Mouse (Mus musculus): ENCODE results near the gene Reg3g. TPM values are rescaled to one million over a fixed set of nuclear protein-coding genes. Genes with fewer than 3 reads are reported as not detected.
"Not testable (repeated sequence)": the region's sequence is repeated elsewhere in the genome, so short reads cannot be mapped to it uniquely, and the experiment has no call there.

Reg3g gene
- not detected for total RNA-seq (2021)
- long read RNA-seq, experiment 1, result 0 reads
- long read RNA-seq, experiment 2, result 0 reads

- no peak for DNase-seq
- intact Hi-C loops (cut with DNase I; ENCODE audit: low total_unique reads), result no loop called here
Measured at GRCm38 (mm10) chr6:78468772-78469171, at the start of gene Reg3g. TSS of gene Reg3g (minus strand) at chr6:78468872.

DNA sequence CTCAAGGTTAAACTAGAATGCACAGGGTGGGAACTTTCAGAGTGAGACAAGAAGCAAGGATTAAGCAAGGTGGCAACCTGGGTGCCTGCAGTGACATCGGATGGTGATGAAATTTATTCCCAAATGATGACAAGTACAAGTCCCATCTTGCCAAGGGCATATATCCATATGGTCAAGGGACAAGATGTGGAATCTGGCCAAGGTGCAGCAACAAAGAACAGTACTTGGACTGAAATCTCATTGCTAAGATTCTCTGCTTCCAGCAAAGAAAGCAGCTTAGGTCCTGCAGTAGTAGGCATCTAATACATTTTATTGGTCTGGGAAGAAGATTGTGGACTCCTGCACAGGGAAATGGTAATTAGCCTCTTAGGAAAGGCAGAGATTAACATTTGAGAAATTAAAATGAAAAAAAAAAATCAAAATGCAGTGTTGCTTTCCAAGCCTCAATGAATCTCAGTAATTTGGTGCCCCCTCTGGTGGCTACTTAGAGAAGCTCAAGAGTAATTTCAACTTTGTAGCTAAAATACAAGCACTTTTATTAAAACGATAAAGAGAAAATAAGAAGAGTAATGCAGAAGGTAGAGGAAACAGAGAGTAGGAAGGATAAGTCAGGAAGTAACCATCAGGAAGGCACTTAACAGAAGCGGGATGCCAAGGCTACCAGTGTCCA is 47.2 kb upstream of the Reg3g start:
- no peak for DNase-seq

GRCm38 (mm10) chr6:78512833-78513232 is 44.2 kb upstream of the Reg3g start:
- intact Hi-C loops (cut with DNase I; ENCODE audit: low total_unique reads), result no loop called here
- peak; percentile 6 for DNase-seq

More for the DNA sequence above, 47.2 kb upstream of the Reg3g start:
- intact Hi-C loops (cut with DNase I; ENCODE audit: low total_unique reads), result no loop called here

DNA sequence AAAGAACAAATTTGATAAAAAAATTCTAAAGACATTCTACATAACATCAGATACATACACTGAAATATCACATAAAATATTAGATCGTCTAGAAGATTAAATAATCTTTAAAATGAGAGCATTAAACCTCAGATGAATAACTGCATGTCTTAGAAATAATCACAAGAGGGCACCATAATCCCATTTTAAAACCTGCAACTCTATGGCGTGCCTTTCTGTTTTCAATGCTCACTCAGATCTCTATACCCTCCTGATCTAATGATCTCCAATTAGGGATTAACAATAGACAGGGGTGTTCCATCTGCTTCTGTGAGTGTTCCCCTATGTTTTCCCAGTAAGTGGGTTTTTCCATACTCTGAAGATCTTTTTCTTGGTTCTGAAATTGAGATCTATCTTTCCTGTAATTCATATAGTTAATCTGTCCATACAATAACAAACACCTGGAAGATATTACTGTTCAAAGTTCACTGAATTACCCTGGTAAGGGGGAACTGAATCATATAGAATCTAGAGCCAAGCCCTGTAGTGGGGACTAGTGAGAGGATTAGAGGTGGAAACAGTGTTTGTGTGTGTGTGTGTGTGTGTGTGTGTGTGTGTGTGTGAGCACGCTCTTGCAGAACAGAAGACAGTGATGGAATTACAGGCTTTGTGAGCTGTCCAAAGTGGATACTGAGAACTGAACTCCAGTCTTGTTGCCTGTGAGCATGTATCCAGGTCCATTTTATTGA is 41.7 kb upstream of the Reg3g start:
- DNase-seq, result no peak
- intact Hi-C loops (cut with DNase I; ENCODE audit: low total_unique reads), result no loop called here

DNA sequence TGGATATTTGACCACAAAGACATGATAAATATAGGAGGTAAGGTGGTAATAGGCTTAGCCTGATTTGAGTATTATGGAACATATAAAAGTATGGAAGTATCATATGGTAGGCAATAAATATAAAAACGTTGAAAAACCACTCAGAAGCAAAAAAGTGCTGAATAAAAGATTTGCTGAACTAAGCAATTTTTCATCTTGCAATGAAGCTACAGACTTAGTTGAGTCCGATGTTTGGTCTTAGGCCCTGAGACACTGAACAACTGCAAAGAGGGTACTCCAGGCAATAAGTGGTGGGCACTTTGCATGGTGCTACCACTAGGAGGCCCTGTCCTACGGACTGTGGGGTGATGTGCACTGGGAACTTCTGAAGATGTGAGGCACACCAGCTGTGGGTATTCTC is 37.1 kb upstream of the Reg3g start:
- no peak for DNase-seq
- intact Hi-C loops (cut with DNase I; ENCODE audit: low total_unique reads), result no loop called here

GRCm38 (mm10) chr6:78494633-78495032 is 26.0 kb upstream of the Reg3g start:
- no peak for DNase-seq
- intact Hi-C loops (cut with DNase I; ENCODE audit: low total_unique reads), result no loop called here

GRCm38 (mm10) chr6:78469287-78469686 is 615 bp upstream of the Reg3g start:
- intact Hi-C loops (cut with DNase I; ENCODE audit: low total_unique reads), result no loop called here
- DNase-seq, result no peak

DNA sequence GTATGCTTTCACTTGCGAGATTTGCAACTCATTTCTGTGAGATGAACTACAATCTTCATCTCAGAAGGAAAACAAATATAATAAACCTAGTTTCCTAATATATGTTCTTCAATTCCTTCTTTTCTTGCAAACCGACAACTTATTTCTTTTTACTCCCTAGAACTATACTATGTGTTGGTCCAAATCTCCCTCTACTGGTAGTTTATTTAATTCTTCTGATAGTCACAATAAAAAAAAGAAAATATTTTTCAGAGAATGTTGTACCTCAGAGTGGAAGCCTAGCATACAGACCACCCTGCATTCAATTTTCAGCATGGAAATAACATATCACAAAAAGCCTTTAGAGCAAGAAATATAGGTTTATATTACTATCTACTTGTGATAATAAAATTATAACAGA is 5.4 kb downstream of the Reg3g start:
- no peak for DNase-seq
- intact Hi-C loops (cut with DNase I; ENCODE audit: low total_unique reads), result no loop called here

DNA sequence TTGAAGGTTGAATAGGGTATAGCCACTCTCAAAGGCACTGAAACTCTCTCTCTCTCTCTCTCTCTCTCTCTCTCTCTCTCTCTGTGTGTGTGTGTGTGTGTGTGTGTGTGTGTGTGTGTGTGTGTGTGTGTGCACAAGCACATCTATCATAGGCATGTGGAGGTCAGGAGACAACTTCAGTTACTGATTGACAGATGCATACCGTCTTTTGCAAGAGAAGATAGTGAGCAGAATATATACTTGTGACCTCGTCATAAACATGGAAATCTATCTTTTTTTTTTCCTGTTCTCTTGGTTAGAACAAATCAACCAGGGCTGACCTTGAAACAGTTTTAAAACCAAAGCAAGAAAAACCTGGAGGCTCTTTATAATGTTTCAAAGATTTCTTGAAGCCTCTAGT is 6.3 kb downstream of the Reg3g start:
- intact Hi-C loops (cut with DNase I; ENCODE audit: low total_unique reads), result no loop called here
- DNase-seq, result no peak

DNA sequence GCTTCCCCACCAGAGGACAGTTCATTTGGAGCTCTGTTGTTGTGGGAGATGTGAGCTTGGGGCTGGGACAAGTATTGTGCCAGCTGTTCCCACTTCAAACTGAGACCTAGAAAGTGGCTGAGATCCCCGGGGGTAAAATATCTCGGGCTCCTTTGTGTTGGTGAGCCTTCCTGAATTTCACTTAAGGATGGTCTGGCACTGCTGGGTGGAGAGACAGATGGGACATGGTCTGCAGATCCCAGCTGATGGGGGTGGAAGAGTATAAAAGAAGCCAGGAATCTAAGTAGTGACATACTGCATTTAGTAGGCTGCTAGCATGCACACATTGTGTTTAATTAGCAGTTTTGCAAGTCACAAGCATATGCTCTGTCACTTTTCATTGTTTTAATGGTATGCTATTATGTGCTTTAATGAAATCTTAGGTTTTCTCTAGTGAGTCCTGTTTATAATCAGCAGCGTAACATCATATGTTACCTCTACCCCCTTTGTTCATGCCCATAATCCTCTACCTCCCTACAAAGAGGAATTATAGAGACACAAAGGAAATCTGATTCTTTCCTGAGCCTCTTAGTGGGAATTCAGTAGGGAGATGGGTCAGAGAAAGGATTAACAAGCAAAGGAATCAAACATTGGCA is 8.4 kb downstream of the Reg3g start:
- intact Hi-C loops (cut with DNase I; ENCODE audit: low total_unique reads), result no loop called here
- DNase-seq, result no peak

DNA sequence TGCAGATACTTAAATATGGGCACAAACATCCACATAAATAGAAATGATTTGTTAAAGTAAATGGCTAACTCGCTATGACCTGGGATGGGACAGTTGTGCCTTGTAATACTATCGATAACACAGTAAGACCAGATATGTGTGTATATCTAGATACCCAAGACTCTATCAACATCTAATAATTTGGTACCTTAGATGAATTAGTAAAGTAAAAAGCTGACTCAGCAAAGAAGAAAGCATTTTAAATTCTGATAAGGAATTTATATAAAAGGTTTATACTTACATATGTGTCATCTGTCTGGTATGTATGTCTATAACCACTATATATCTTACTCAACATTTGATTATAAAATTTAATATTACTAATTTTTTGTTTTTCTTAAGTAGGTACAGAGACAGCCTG is 15.9 kb downstream of the Reg3g start:
- no peak for DNase-seq
- intact Hi-C loops (cut with DNase I; ENCODE audit: low total_unique reads), result no loop called here

GRCm38 (mm10) chr6:78448409-78448808 is 20.3 kb downstream of the Reg3g start:
- intact Hi-C loops (cut with DNase I; ENCODE audit: low total_unique reads), result no loop called here

GRCm38 (mm10) chr6:78447202-78447601 is 21.5 kb downstream of the Reg3g start:
- DNase-seq, result no peak
- intact Hi-C loops (cut with DNase I; ENCODE audit: low total_unique reads), result no loop called here

More at GRCm38 (mm10) chr6:78448409-78448808, 20.3 kb downstream of the Reg3g start:
- no peak for DNase-seq

DNA sequence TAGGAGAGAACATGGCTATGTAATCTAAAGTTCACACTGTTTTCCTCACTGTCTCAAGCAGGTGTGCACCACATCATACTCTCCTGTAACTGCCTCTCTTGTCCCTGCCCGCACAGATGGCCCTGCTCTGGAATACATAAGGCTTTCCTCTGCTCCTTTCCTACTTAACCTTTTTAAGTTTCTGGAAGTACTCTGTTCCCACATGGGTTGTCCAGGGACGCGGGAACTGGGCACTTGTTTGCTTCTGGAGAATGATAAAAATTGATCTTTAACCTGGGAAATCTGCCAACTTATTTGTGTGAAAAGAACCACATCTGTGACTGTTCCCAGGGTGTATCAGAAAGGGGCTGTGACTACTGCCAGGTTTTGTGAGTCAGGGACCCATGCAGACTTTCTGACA is 43.2 kb downstream of the Reg3g start:
- no peak for DNase-seq
- intact Hi-C loops (cut with DNase I; ENCODE audit: low total_unique reads), result no loop called here

GRCm38 (mm10) chr6:78422411-78422810 is 46.3 kb downstream of the Reg3g start, which contains the start of gene Reg1:
TSS of gene Reg1 (plus strand) at chr6:78422711.
- intact Hi-C loops (cut with DNase I; ENCODE audit: low total_unique reads); DNase-seq: not testable (repeated sequence)

Other genes with a start within 250 kb of the Reg3g start
- not detected for gene Reg3b, start 98.2 kb downstream of the Reg3g start, total RNA-seq (2021)
- gene Reg3d, start 90.0 kb downstream of the Reg3g start, total RNA-seq (2021), result not detected
- not detected for gene Reg3a, start 88.2 kb downstream of the Reg3g start, total RNA-seq (2021)
- not detected for gene Reg2, start 73.2 kb downstream of the Reg3g start, total RNA-seq (2021)
- not detected for gene Reg1, start 46.2 kb downstream of the Reg3g start, total RNA-seq (2021)

Data from gastrocnemius, postnatal 14 days (tissue).